Mouse (Mus musculus) spleen, adult 2 months (tissue): ENCODE results near the gene Gcgr. TPM values are rescaled to one million over a fixed set of nuclear protein-coding genes. Genes with fewer than 3 reads are reported as not detected.

Experiments used
- DNase-seq, 2 experiments: peaks; one replicate each; pipeline versions ENCODE4 v3.0.0 to v3.0.0-alpha.2; 2012 to 2021; ENCODE audit warnings: low spot score in 2 of 2, low read depth in 1 of 2
- H3K27ac ChIP-seq: fragments of 200-500 bp; 2 replicates; pipeline ENCODE4 v1.5.1; 2012; ENCODE audit warnings: low read length, inconsistent platforms; ENCODE audit not compliant: insufficient read depth
- H3K27me3 ChIP-seq: fragments of 200-500 bp; 2 replicates; pipeline ENCODE4 v1.6.1; 2012; ENCODE audit warnings: mild to moderate bottlenecking, moderate library complexity, low read length, inconsistent platforms; ENCODE audit not compliant: control insufficient read depth, insufficient read depth
- H3K36me3 ChIP-seq: fragments of 200-500 bp; 2 replicates; pipeline ENCODE4 v1.6.1; 2012; ENCODE audit warnings: mild to moderate bottlenecking, low read length, inconsistent platforms; ENCODE audit not compliant: control insufficient read depth, insufficient read depth
- H3K4me1 ChIP-seq: fragments of 200-500 bp; 2 replicates; pipeline ENCODE4 v1.6.1; 2011; ENCODE audit warnings: inconsistent platforms; ENCODE audit not compliant: control insufficient read depth, insufficient read depth, insufficient read length
- H3K4me3 ChIP-seq: fragments of 200-500 bp; 2 replicates; pipeline ENCODE4 v1.5.1; 2011; ENCODE audit warnings: mild to moderate bottlenecking, inconsistent platforms; ENCODE audit not compliant: insufficient read depth, insufficient read length; ENCODE audit errors: extremely low read depth
- CTCF ChIP-seq: fragments of 200-500 bp; IDR thresholded peaks from 2 replicates; pipeline ENCODE4 v1.5.1; 2011; ENCODE audit warnings: mild to moderate bottlenecking, inconsistent platforms; ENCODE audit not compliant: insufficient read depth, insufficient read length, insufficient replicate concordance; ENCODE audit errors: extremely low read depth
- POLR2A ChIP-seq: fragments of 200-500 bp; IDR thresholded peaks from 2 replicates; pipeline ENCODE4 v1.6.1; 2011; ENCODE audit warnings: low read depth, low read length, inconsistent platforms
- WGBS: fragments of 180-500 bp; shearing (Covaris S2); methylation state at CpG from one replicate; pipeline ENCODE4 v1.1.7; 2018; 5-methylcytosine and 5-hydroxymethylcytosine counted together
- polyA plus RNA-seq: library from polyadenylated mRNA; depleted of rRNA; stranded (reverse); fragments of >200 nt; gene quantifications from 2 replicates; pipeline ENCODE4 v1.2.3, GENCODE M21; 2012

The Gcgr gene
- polyA plus RNA-seq, 1 experiment, result 0.30 TPM

- Histone ChIP-seq H3K27ac (no peak overlapping the region), H3K27me3 (peaks cover 5% of the 10 kb centered on the region), H3K36me3 (no peaks in the 10 kb centered on the region), H3K4me3 (no peak overlapping the region), H3K4me1 (peaks cover 8% of the 10 kb centered on the region)
- DNase-seq, result no peak
- TF ChIP-seq CTCF (no peak), POLR2A (no peak)
- WGBS, result 51% methylated on average over 3 of the region's 3 CpGs
Observed at GRCm38 (mm10) chr11:120535804-120536203, 5.3 kb downstream of the Gcgr start.

GRCm38 (mm10) chr11:120538485-120538884 is 8.0 kb downstream of the Gcgr start:
- H3K27me3 ChIP-seq, result no peaks in the 10 kb centered on the region
- no peak overlapping the region for H3K27ac ChIP-seq
- peaks cover 7% of the 10 kb centered on the region for H3K4me1 ChIP-seq
- 80% methylated on average over 3 of the region's 3 CpGs for WGBS
- peaks cover 10% of the 10 kb centered on the region for H3K36me3 ChIP-seq
- H3K4me3 ChIP-seq, result no peak overlapping the region
- DNase-seq, result no peak
- TF ChIP-seq POLR2A (no peak), CTCF (no peak)

- DNase-seq, result no peak
- H3K27me3 ChIP-seq, result no peaks in the 10 kb centered on the region
- H3K4me3 ChIP-seq, result no peak overlapping the region
- H3K36me3 ChIP-seq, result peaks cover 13% of the 10 kb centered on the region
- peaks cover 7% of the 10 kb centered on the region for H3K4me1 ChIP-seq
- 15% methylated on average over 8 of the region's 8 CpGs for WGBS
- TF ChIP-seq CTCF (no peak), POLR2A (no peak)
- H3K27ac ChIP-seq, result no peak overlapping the region
Observed at GRCm38 (mm10) chr11:120538955-120539284, 8.4 kb downstream of the Gcgr start.

GRCm38 (mm10) chr11:120539285-120540014 is 9.0 kb downstream of the Gcgr start:
- no peak for TF ChIP-seq CTCF
- TF ChIP-seq POLR2A, result no peak
- 57% methylated on average over 10 of the region's 10 CpGs for WGBS
- no peak for DNase-seq
- peaks cover 18% of the 10 kb centered on the region for H3K36me3 ChIP-seq
- H3K4me3 ChIP-seq, result no peak overlapping the region
- peaks cover 7% of the 10 kb centered on the region for H3K4me1 ChIP-seq
- no peaks in the 10 kb centered on the region for H3K27me3 ChIP-seq
- H3K27ac ChIP-seq, result no peak overlapping the region

GRCm38 (mm10) chr11:120541907-120542306 is 11.4 kb downstream of the Gcgr start:
- no peak overlapping the region for H3K4me3 ChIP-seq
- peaks cover 23% of the 10 kb centered on the region for H3K36me3 ChIP-seq
- peaks cover 7% of the 10 kb centered on the region for H3K4me1 ChIP-seq
- no peak for DNase-seq
- H3K27ac ChIP-seq, result no peak overlapping the region
- TF ChIP-seq CTCF (no peak; the same call in 1 of the 2 replicates), POLR2A (no peak)
- 85% methylated on average over 4 of the region's 4 CpGs for WGBS
- H3K27me3 ChIP-seq, result no peaks in the 10 kb centered on the region

GRCm38 (mm10) chr11:120542376-120542775 is 11.9 kb downstream of the Gcgr start:
- TF ChIP-seq POLR2A, result no peak
- no peak for TF ChIP-seq CTCF
- no peak for DNase-seq
- Histone ChIP-seq H3K4me1 (peaks cover 7% of the 10 kb centered on the region), H3K27me3 (no peaks in the 10 kb centered on the region), H3K36me3 (peaks cover 23% of the 10 kb centered on the region), H3K4me3 (no peak overlapping the region), H3K27ac (no peak overlapping the region)
- WGBS, result 92% methylated on average over 6 of the region's 6 CpGs

GRCm38 (mm10) chr11:120545964-120546363 is 15.5 kb downstream of the Gcgr start:
- no peak for DNase-seq
- Histone ChIP-seq H3K27ac (no peak overlapping the region), H3K4me1 (peaks cover 14% of the 10 kb centered on the region), H3K4me3 (no peak overlapping the region), H3K36me3 (peaks cover 23% of the 10 kb centered on the region), H3K27me3 (no peaks in the 10 kb centered on the region)
- WGBS, result 90% methylated on average over 3 of the region's 3 CpGs
- TF ChIP-seq CTCF (no peak), POLR2A (no peak)
